Mouse (Mus musculus): Measurements from ENCODE around the gene Dab1. TPM values are rescaled to one million over a fixed set of nuclear protein-coding genes. Genes with fewer than 3 reads are reported as not detected.

Dab1 gene
- polyA plus RNA-seq, 1 experiment = 1.1 TPM

GRCm38 (mm10) chr4:103822669-103823068 lies 203.5 kb downstream of the Dab1 start:
- Histone ChIP-seq H3K36me3 (ENCODE audit: control insufficient read depth, insufficient read depth, low read length) (no peaks in the 10 kb centered on the region), H3K27ac (ENCODE audit: control insufficient read depth, insufficient read depth, low read depth, low read length) (no peak overlapping the region), H3K4me1 (ENCODE audit: control insufficient read depth, insufficient read depth, low read length) (peaks cover 2% of the 10 kb centered on the region; the same call in 1 of the 2 replicates), H3K27me3 (ENCODE audit: control insufficient read depth, insufficient read depth, low read length) (no peaks in the 10 kb centered on the region), H3K4me3 (ENCODE audit: control insufficient read depth, low read depth, low read length) (no peak overlapping the region)
- TF ChIP-seq POLR2A (IDR thresholded peaks at IDR 0.05; ENCODE audit: control insufficient read depth, low read depth, low read length) (no peak), CTCF (IDR thresholded peaks at IDR 0.05; ENCODE audit: control insufficient read depth, insufficient read depth, insufficient replicate concordance, low read depth, low read length) (no peak)

GRCm38 (mm10) chr4:103838377-103838776 lies 219.2 kb downstream of the Dab1 start:
- H3K4me3 ChIP-seq (ENCODE audit: control insufficient read depth, low read depth, low read length) = no peak overlapping the region
- no peaks in the 10 kb centered on the region for H3K36me3 ChIP-seq (ENCODE audit: control insufficient read depth, insufficient read depth, low read length)
- no peak overlapping the region for H3K27ac ChIP-seq (ENCODE audit: control insufficient read depth, insufficient read depth, low read depth, low read length)
- H3K4me1 ChIP-seq (ENCODE audit: control insufficient read depth, insufficient read depth, low read length) = no peaks in the 10 kb centered on the region
- no peaks in the 10 kb centered on the region for H3K27me3 ChIP-seq (ENCODE audit: control insufficient read depth, insufficient read depth, low read length)
- TF ChIP-seq POLR2A (IDR thresholded peaks at IDR 0.05; ENCODE audit: control insufficient read depth, low read depth, low read length) = no peak
- no peak for TF ChIP-seq CTCF (IDR thresholded peaks at IDR 0.05; ENCODE audit: control insufficient read depth, insufficient read depth, insufficient replicate concordance, low read depth, low read length)

GRCm38 (mm10) chr4:103839541-103839940 lies 220.4 kb downstream of the Dab1 start:
- H3K27ac ChIP-seq (ENCODE audit: control insufficient read depth, insufficient read depth, low read depth, low read length) = no peak overlapping the region
- H3K27me3 ChIP-seq (ENCODE audit: control insufficient read depth, insufficient read depth, low read length) = no peaks in the 10 kb centered on the region
- no peaks in the 10 kb centered on the region for H3K4me1 ChIP-seq (ENCODE audit: control insufficient read depth, insufficient read depth, low read length)
- TF ChIP-seq CTCF (IDR thresholded peaks at IDR 0.05; ENCODE audit: control insufficient read depth, insufficient read depth, insufficient replicate concordance, low read depth, low read length) (no peak), POLR2A (IDR thresholded peaks at IDR 0.05; ENCODE audit: control insufficient read depth, low read depth, low read length) (no peak)
- no peak overlapping the region for H3K4me3 ChIP-seq (ENCODE audit: control insufficient read depth, low read depth, low read length)
- H3K36me3 ChIP-seq (ENCODE audit: control insufficient read depth, insufficient read depth, low read length) = no peaks in the 10 kb centered on the region

- no peaks in the 10 kb centered on the region for H3K36me3 ChIP-seq (ENCODE audit: control insufficient read depth, insufficient read depth, low read length)
- H3K4me3 ChIP-seq (ENCODE audit: control insufficient read depth, low read depth, low read length) = no peak overlapping the region
- TF ChIP-seq POLR2A (IDR thresholded peaks at IDR 0.05; ENCODE audit: control insufficient read depth, low read depth, low read length) (no peak), CTCF (IDR thresholded peaks at IDR 0.05; ENCODE audit: control insufficient read depth, insufficient read depth, insufficient replicate concordance, low read depth, low read length) (no peak)
- H3K27ac ChIP-seq (ENCODE audit: control insufficient read depth, insufficient read depth, low read depth, low read length) = no peak overlapping the region
- H3K27me3 ChIP-seq (ENCODE audit: control insufficient read depth, insufficient read depth, low read length) = no peaks in the 10 kb centered on the region
- no peaks in the 10 kb centered on the region for H3K4me1 ChIP-seq (ENCODE audit: control insufficient read depth, insufficient read depth, low read length)
Observed at GRCm38 (mm10) chr4:103841126-103841525, 222.0 kb downstream of the Dab1 start.

GRCm38 (mm10) chr4:103844635-103845034 lies 225.5 kb downstream of the Dab1 start:
- H3K4me3 ChIP-seq (ENCODE audit: control insufficient read depth, low read depth, low read length) = no peak overlapping the region
- H3K4me1 ChIP-seq (ENCODE audit: control insufficient read depth, insufficient read depth, low read length) = no peaks in the 10 kb centered on the region
- no peaks in the 10 kb centered on the region for H3K36me3 ChIP-seq (ENCODE audit: control insufficient read depth, insufficient read depth, low read length)
- H3K27ac ChIP-seq (ENCODE audit: control insufficient read depth, insufficient read depth, low read depth, low read length) = no peak overlapping the region
- no peaks in the 10 kb centered on the region for H3K27me3 ChIP-seq (ENCODE audit: control insufficient read depth, insufficient read depth, low read length)
- no peak for TF ChIP-seq CTCF (IDR thresholded peaks at IDR 0.05; ENCODE audit: control insufficient read depth, insufficient read depth, insufficient replicate concordance, low read depth, low read length)
- no peak for TF ChIP-seq POLR2A (IDR thresholded peaks at IDR 0.05; ENCODE audit: control insufficient read depth, low read depth, low read length)

- no peak overlapping the region for H3K27ac ChIP-seq (ENCODE audit: control insufficient read depth, insufficient read depth, low read depth, low read length)
- no peak overlapping the region for H3K4me3 ChIP-seq (ENCODE audit: control insufficient read depth, low read depth, low read length)
- H3K4me1 ChIP-seq (ENCODE audit: control insufficient read depth, insufficient read depth, low read length) = no peaks in the 10 kb centered on the region
- TF ChIP-seq CTCF (IDR thresholded peaks at IDR 0.05; ENCODE audit: control insufficient read depth, insufficient read depth, insufficient replicate concordance, low read depth, low read length) (no peak), POLR2A (IDR thresholded peaks at IDR 0.05; ENCODE audit: control insufficient read depth, low read depth, low read length) (no peak)
- H3K27me3 ChIP-seq (ENCODE audit: control insufficient read depth, insufficient read depth, low read length) = no peaks in the 10 kb centered on the region
- H3K36me3 ChIP-seq (ENCODE audit: control insufficient read depth, insufficient read depth, low read length) = no peaks in the 10 kb centered on the region
Observed at GRCm38 (mm10) chr4:103857173-103857572, 238.0 kb downstream of the Dab1 start.

GRCm38 (mm10) chr4:103875564-103875963 lies 256.4 kb downstream of the Dab1 start:
- H3K27ac ChIP-seq (ENCODE audit: control insufficient read depth, insufficient read depth, low read depth, low read length) = no peak overlapping the region
- no peaks in the 10 kb centered on the region for H3K36me3 ChIP-seq (ENCODE audit: control insufficient read depth, insufficient read depth, low read length)
- H3K4me1 ChIP-seq (ENCODE audit: control insufficient read depth, insufficient read depth, low read length) = no peaks in the 10 kb centered on the region
- no peak for TF ChIP-seq POLR2A (IDR thresholded peaks at IDR 0.05; ENCODE audit: control insufficient read depth, low read depth, low read length)
- H3K4me3 ChIP-seq (ENCODE audit: control insufficient read depth, low read depth, low read length) = no peak overlapping the region
- no peaks in the 10 kb centered on the region for H3K27me3 ChIP-seq (ENCODE audit: control insufficient read depth, insufficient read depth, low read length)

GRCm38 (mm10) chr4:103878841-103879240 lies 259.7 kb downstream of the Dab1 start:
- no peaks in the 10 kb centered on the region for H3K4me1 ChIP-seq (ENCODE audit: control insufficient read depth, insufficient read depth, low read length)
- no peaks in the 10 kb centered on the region for H3K36me3 ChIP-seq (ENCODE audit: control insufficient read depth, insufficient read depth, low read length)
- H3K27me3 ChIP-seq (ENCODE audit: control insufficient read depth, insufficient read depth, low read length) = no peaks in the 10 kb centered on the region
- TF ChIP-seq CTCF (IDR thresholded peaks at IDR 0.05; ENCODE audit: control insufficient read depth, insufficient read depth, insufficient replicate concordance, low read depth, low read length) = no peak
- TF ChIP-seq POLR2A (IDR thresholded peaks at IDR 0.05; ENCODE audit: control insufficient read depth, low read depth, low read length) = no peak
- H3K27ac ChIP-seq (ENCODE audit: control insufficient read depth, insufficient read depth, low read depth, low read length) = no peak overlapping the region
- H3K4me3 ChIP-seq (ENCODE audit: control insufficient read depth, low read depth, low read length) = no peak overlapping the region
